Mouse (Mus musculus) stomach, embryonic 15.5 days (tissue): ENCODE data around the gene Glrb. TPM values are rescaled to one million over a fixed set of nuclear protein-coding genes. Genes with fewer than 3 reads are reported as not detected.

ENCODE experiments used
- ATAC-seq: fragments of 200-750 bp; cut with Nextera tagmentation; 2 replicates; pipeline ENCODE4 v1.8.0; 2017; ENCODE audit warnings: low read depth, moderate number of reproducible peaks, moderate TSS enrichment; ENCODE audit not compliant: insufficient read depth, low FRiP score
- H3K27ac ChIP-seq: fragments of 300-500 bp; sonication (generic); 2 replicates; pipeline ENCODE4 v1.5.1; 2015; ENCODE audit warnings: mild to moderate bottlenecking, inconsistent platforms
- H3K27me3 ChIP-seq: fragments of 300-500 bp; sonication (generic); replicated peaks from 2 replicates; pipeline ENCODE4 v1.6.1; 2015; ENCODE audit warnings: inconsistent platforms
- H3K36me3 ChIP-seq: fragments of 300-500 bp; sonication (generic); 2 replicates; pipeline ENCODE4 v1.6.1; 2015; ENCODE audit warnings: inconsistent platforms
- H3K4me1 ChIP-seq: fragments of 300-500 bp; sonication (generic); 2 replicates; pipeline ENCODE4 v1.6.1; 2015; ENCODE audit warnings: inconsistent platforms
- H3K4me2 ChIP-seq: fragments of 300-500 bp; sonication (generic); 2 replicates; pipeline ENCODE4 v1.6.1; 2015; ENCODE audit warnings: mild to moderate bottlenecking, inconsistent platforms
- H3K4me3 ChIP-seq: fragments of 300-500 bp; sonication (generic); replicated peaks from 2 replicates; pipeline ENCODE4 v1.5.1; 2015; ENCODE audit warnings: inconsistent platforms
- H3K9ac ChIP-seq: fragments of 300-500 bp; sonication (generic); 2 replicates; pipeline ENCODE4 v1.6.1; 2015; ENCODE audit warnings: inconsistent platforms
- H3K9me3 ChIP-seq: fragments of 300-500 bp; sonication (generic); 2 replicates; pipeline ENCODE4 v1.6.1; 2016; ENCODE audit warnings: inconsistent platforms
- WGBS: fragments of 180-500 bp; shearing (Covaris S2); methylation state at CpG from one replicate; pipeline ENCODE4 v1.1.7; 2015; 5-methylcytosine and 5-hydroxymethylcytosine counted together
- polyA plus RNA-seq: library from polyadenylated mRNA; unstranded; fragments of >200 nt; fragmentation: Nextera tagmentation; extraction: Ambion mirVana; gene quantifications from 2 replicates; pipeline ENCODE4 v1.2.1, GENCODE M21; 2015

Gene Glrb
- polyA plus RNA-seq, 1 experiment from 2014 or later = 3.1 TPM

GRCm38 (mm10) chr3:80878571-80878970, 34.9 kb downstream of the Glrb start:
- Histone ChIP-seq H3K27me3 (no peaks in the 10 kb centered on the region), H3K27ac (no peak overlapping the region), H3K4me1 (no peaks in the 10 kb centered on the region), H3K36me3 (no peaks in the 10 kb centered on the region), H3K9me3 (no peaks in the 10 kb centered on the region), H3K4me2 (no peak overlapping the region), H3K9ac (no peak overlapping the region), H3K4me3 (no peak overlapping the region)
- 42% methylated on average over 5 of the region's 5 CpGs for WGBS
- ATAC-seq = no peak

GRCm38 (mm10) chr3:80874690-80875353, 38.6 kb downstream of the Glrb start:
- Histone ChIP-seq H3K4me1 (no peaks in the 10 kb centered on the region), H3K36me3 (no peaks in the 10 kb centered on the region), H3K9me3 (no peaks in the 10 kb centered on the region), H3K27ac (no peak overlapping the region), H3K9ac (no peak overlapping the region), H3K27me3 (no peaks in the 10 kb centered on the region), H3K4me2 (no peak overlapping the region), H3K4me3 (no peak overlapping the region)
- WGBS = 81% methylated on average over 7 of the region's 7 CpGs
- ATAC-seq = no peak

GRCm38 (mm10) chr3:80874081-80874480, 39.4 kb downstream of the Glrb start:
- H3K4me2 ChIP-seq = no peak overlapping the region
- no peaks in the 10 kb centered on the region for H3K36me3 ChIP-seq
- 50% methylated on average over 5 of the region's 5 CpGs for WGBS
- no peak for ATAC-seq
- no peaks in the 10 kb centered on the region for H3K4me1 ChIP-seq
- no peak overlapping the region for H3K27ac ChIP-seq
- H3K9me3 ChIP-seq = no peaks in the 10 kb centered on the region
- H3K4me3 ChIP-seq = no peak overlapping the region
- H3K27me3 ChIP-seq = no peaks in the 10 kb centered on the region
- H3K9ac ChIP-seq = no peak overlapping the region

GRCm38 (mm10) chr3:80871472-80872171, 41.8 kb downstream of the Glrb start:
- Histone ChIP-seq H3K27ac (no peak overlapping the region), H3K27me3 (no peaks in the 10 kb centered on the region), H3K36me3 (no peaks in the 10 kb centered on the region), H3K4me3 (no peak overlapping the region), H3K4me2 (no peak overlapping the region), H3K9me3 (no peaks in the 10 kb centered on the region), H3K4me1 (no peaks in the 10 kb centered on the region), H3K9ac (no peak overlapping the region)
- WGBS = 92% methylated on average over 1 of the region's 1 CpGs
- ATAC-seq = no peak

- ATAC-seq = no peak
- no peak overlapping the region for H3K4me2 ChIP-seq
- WGBS = 72% methylated on average over 3 of the region's 3 CpGs
Measured at GRCm38 (mm10) chr3:80867328-80867727, 46.1 kb downstream of the Glrb start.

GRCm38 (mm10) chr3:80852912-80853507, 60.5 kb downstream of the Glrb start:
- no peak for ATAC-seq
- H3K9ac ChIP-seq = no peak overlapping the region
- WGBS = 83% methylated on average over 3 of the region's 3 CpGs
- H3K36me3 ChIP-seq = no peaks in the 10 kb centered on the region
- H3K27me3 ChIP-seq = no peaks in the 10 kb centered on the region
- H3K27ac ChIP-seq = no peak overlapping the region
- no peak overlapping the region for H3K4me3 ChIP-seq
- no peak overlapping the region for H3K4me2 ChIP-seq
- no peaks in the 10 kb centered on the region for H3K4me1 ChIP-seq
- H3K9me3 ChIP-seq = no peaks in the 10 kb centered on the region

More at GRCm38 (mm10) chr3:80867328-80867727, 46.1 kb downstream of the Glrb start:
- Histone ChIP-seq H3K9ac (no peak overlapping the region), H3K27me3 (no peaks in the 10 kb centered on the region), H3K4me3 (no peak overlapping the region), H3K27ac (no peak overlapping the region), H3K9me3 (no peaks in the 10 kb centered on the region), H3K4me1 (no peaks in the 10 kb centered on the region), H3K36me3 (no peaks in the 10 kb centered on the region)

GRCm38 (mm10) chr3:80850947-80851346, 62.5 kb downstream of the Glrb start:
- Histone ChIP-seq H3K4me1 (no peaks in the 10 kb centered on the region), H3K4me3 (no peak overlapping the region), H3K36me3 (no peaks in the 10 kb centered on the region), H3K27ac (no peak overlapping the region), H3K4me2 (no peak overlapping the region), H3K9ac (no peak overlapping the region), H3K27me3 (no peaks in the 10 kb centered on the region), H3K9me3 (no peaks in the 10 kb centered on the region)
- WGBS = 85% methylated on average over 10 of the region's 10 CpGs
- no peak for ATAC-seq

GRCm38 (mm10) chr3:80845634-80846033, 67.8 kb downstream of the Glrb start:
- Histone ChIP-seq H3K27me3 (no peaks in the 10 kb centered on the region), H3K27ac (no peak overlapping the region), H3K4me1 (no peaks in the 10 kb centered on the region), H3K4me3 (no peak overlapping the region), H3K9ac (no peak overlapping the region), H3K36me3 (no peaks in the 10 kb centered on the region), H3K9me3 (no peaks in the 10 kb centered on the region), H3K4me2 (no peak overlapping the region)
- ATAC-seq = no peak
- WGBS = 76% methylated on average over 2 of the region's 2 CpGs

- Histone ChIP-seq H3K27ac (no peak overlapping the region), H3K9me3 (no peaks in the 10 kb centered on the region), H3K27me3 (no peaks in the 10 kb centered on the region), H3K4me2 (no peak overlapping the region), H3K36me3 (no peaks in the 10 kb centered on the region), H3K4me3 (no peak overlapping the region), H3K9ac (no peak overlapping the region), H3K4me1 (no peaks in the 10 kb centered on the region)
- 70% methylated on average over 5 of the region's 5 CpGs for WGBS
- no peak for ATAC-seq
Measured at GRCm38 (mm10) chr3:80839845-80840244, 73.6 kb downstream of the Glrb start.

GRCm38 (mm10) chr3:80837583-80837982, 75.9 kb downstream of the Glrb start:
- Histone ChIP-seq H3K4me3 (no peak overlapping the region), H3K27me3 (no peaks in the 10 kb centered on the region), H3K9ac (no peak overlapping the region), H3K4me1 (no peaks in the 10 kb centered on the region), H3K9me3 (no peaks in the 10 kb centered on the region), H3K4me2 (no peak overlapping the region), H3K27ac (no peak overlapping the region), H3K36me3 (no peaks in the 10 kb centered on the region)
- 52% methylated on average over 3 of the region's 3 CpGs for WGBS
- no peak for ATAC-seq

- 92% methylated on average over 1 of the region's 1 CpGs for WGBS
- Histone ChIP-seq H3K4me3 (no peak overlapping the region), H3K4me2 (no peak overlapping the region), H3K9ac (no peak overlapping the region), H3K9me3 (no peaks in the 10 kb centered on the region), H3K27ac (no peak overlapping the region), H3K27me3 (no peaks in the 10 kb centered on the region), H3K36me3 (no peaks in the 10 kb centered on the region), H3K4me1 (no peaks in the 10 kb centered on the region)
- no peak for ATAC-seq
Measured at GRCm38 (mm10) chr3:80823975-80824374, 89.5 kb downstream of the Glrb start.

- 84% methylated on average over 1 of the region's 1 CpGs for WGBS
Measured at GRCm38 (mm10) chr3:80818619-80819018, 94.8 kb downstream of the Glrb start.

More at GRCm38 (mm10) chr3:80818619-80819018, 94.8 kb downstream of the Glrb start:
- Histone ChIP-seq H3K27ac (no peak overlapping the region), H3K27me3 (no peaks in the 10 kb centered on the region), H3K9me3 (no peaks in the 10 kb centered on the region), H3K4me3 (no peak overlapping the region), H3K4me1 (no peaks in the 10 kb centered on the region), H3K4me2 (no peak overlapping the region), H3K9ac (no peak overlapping the region), H3K36me3 (no peaks in the 10 kb centered on the region)
- ATAC-seq = no peak
